Mouse (Mus musculus) lung, embryonic 16.5 days (tissue): ENCODE measurements around the gene Gm20696. TPM values are rescaled to one million over a fixed set of nuclear protein-coding genes. Genes with fewer than 3 reads are reported as not detected.

Experiments used
- ATAC-seq: fragments of 200-750 bp; cut with Nextera tagmentation; 2 replicates; pipeline ENCODE4 v1.8.0; 2017; ENCODE audit warnings: low read depth, mild to moderate bottlenecking, moderate library complexity
- H3K27ac ChIP-seq: fragments of 300-500 bp; sonication (generic); 2 replicates; pipeline ENCODE4 v1.5.1; 2014; ENCODE audit warnings: mild to moderate bottlenecking, control low read depth, low read length
- H3K27me3 ChIP-seq: fragments of 300-500 bp; sonication (generic); 2 replicates; pipeline ENCODE4 v1.6.1; 2014; ENCODE audit warnings: low read depth, low read length, mixed read lengths; ENCODE audit not compliant: control insufficient read depth, insufficient read depth
- H3K36me3 ChIP-seq: fragments of 300-500 bp; sonication (generic); 2 replicates; pipeline ENCODE4 v1.6.1; 2014; ENCODE audit warnings: low read length; ENCODE audit not compliant: control insufficient read depth, insufficient read depth
- H3K4me1 ChIP-seq: fragments of 300-500 bp; sonication (generic); replicated peaks from 2 replicates; pipeline ENCODE4 v1.6.1; 2014; ENCODE audit warnings: low read length, mixed read lengths; ENCODE audit not compliant: control insufficient read depth, insufficient read depth
- H3K4me2 ChIP-seq: fragments of 300-500 bp; sonication (generic); 2 replicates; pipeline ENCODE4 v1.6.1; 2014; ENCODE audit warnings: low read depth, low read length, control low read depth
- H3K4me3 ChIP-seq: fragments of 300-500 bp; sonication (generic); 2 replicates; pipeline ENCODE4 v1.5.1; 2014; ENCODE audit warnings: mild to moderate bottlenecking, low read length, control low read depth
- H3K9ac ChIP-seq: fragments of 300-500 bp; sonication (generic); 2 replicates; pipeline ENCODE4 v1.6.1; 2014; ENCODE audit warnings: low read length, control low read depth
- H3K9me3 ChIP-seq: fragments of 300-500 bp; sonication (generic); 2 replicates; pipeline ENCODE4 v1.6.1; 2016; ENCODE audit warnings: low read length; ENCODE audit not compliant: control insufficient read depth
- WGBS: fragments of 180-500 bp; shearing (Covaris S2); extraction: QIAGEN DNeasy Blood & Tissue Kit; methylation state at CpG from one replicate; pipeline ENCODE4 v1.1.7; 2014; 5-methylcytosine and 5-hydroxymethylcytosine counted together
- polyA plus RNA-seq: library from polyadenylated mRNA; unstranded; fragments of >200 nt; fragmentation: Nextera tagmentation; extraction: Ambion mirVana; gene quantifications from 2 replicates; pipeline ENCODE4 v1.2.1, GENCODE M21; 2015

The Gm20696 gene
- polyA plus RNA-seq, 1 experiment from 2014 or later: 2.3 TPM

- no peak overlapping the region for H3K9ac ChIP-seq
- no peak for ATAC-seq
- H3K36me3 ChIP-seq: no peaks in the 10 kb centered on the region
- no peak overlapping the region for H3K4me3 ChIP-seq
- H3K9me3 ChIP-seq: no peaks in the 10 kb centered on the region
- H3K27ac ChIP-seq: no peak overlapping the region
- WGBS: 68% methylated on average over 2 of the region's 2 CpGs
- H3K4me2 ChIP-seq: no peak overlapping the region
- peaks cover 2% of the 10 kb centered on the region for H3K4me1 ChIP-seq
- H3K27me3 ChIP-seq: no peaks in the 10 kb centered on the region
Measured at GRCm38 (mm10) chr6:99652341-99652740, 14.3 kb downstream of the Gm20696 start.

DNA sequence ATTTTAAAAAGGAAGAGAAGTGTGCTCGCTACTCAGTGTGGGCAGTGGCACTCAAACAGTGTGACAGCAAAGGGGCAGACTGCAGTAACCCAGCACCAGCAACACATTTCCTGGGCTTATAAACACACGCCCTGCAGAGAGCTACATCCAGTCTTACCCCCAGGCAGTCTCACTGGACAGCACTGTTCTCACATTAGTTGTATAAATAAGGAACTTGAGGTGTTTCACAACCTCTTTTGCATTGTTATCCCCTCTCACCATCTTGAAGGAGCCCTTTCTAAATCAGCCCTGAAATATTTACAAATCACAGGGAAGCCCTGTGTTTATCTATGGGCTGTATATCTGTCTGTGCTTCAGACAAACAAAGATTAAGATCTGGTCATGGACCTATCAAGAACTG, 17.3 kb downstream of the Gm20696 start:
- no peak for ATAC-seq
- H3K9me3 ChIP-seq: no peaks in the 10 kb centered on the region
- H3K9ac ChIP-seq: no peak overlapping the region
- no peak overlapping the region for H3K4me3 ChIP-seq
- no peaks in the 10 kb centered on the region for H3K36me3 ChIP-seq
- no peak overlapping the region for H3K4me2 ChIP-seq
- H3K27ac ChIP-seq: no peak overlapping the region
- H3K4me1 ChIP-seq: peaks cover 17% of the 10 kb centered on the region
- WGBS: 48% methylated on average over 2 of the region's 2 CpGs
- no peaks in the 10 kb centered on the region for H3K27me3 ChIP-seq

DNA sequence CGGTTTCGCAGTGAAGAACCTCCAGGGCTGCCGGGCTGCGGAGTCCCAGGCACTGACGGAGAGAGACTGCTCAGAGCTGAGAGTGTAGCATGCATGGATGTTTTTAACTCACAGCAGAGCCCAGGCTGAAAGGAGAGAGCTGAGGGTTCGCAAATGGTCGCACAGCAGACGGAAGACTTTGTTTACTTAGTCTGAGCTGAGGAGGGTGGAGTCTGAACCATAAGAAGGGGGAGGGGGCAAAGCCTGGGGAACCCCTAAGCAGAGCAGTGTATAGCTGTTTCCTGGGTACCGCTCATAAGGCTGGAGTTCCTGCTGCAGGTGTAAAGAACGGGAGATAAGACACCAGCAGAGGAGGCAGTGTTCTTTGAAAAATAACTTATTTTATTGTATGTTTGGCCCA, 20.3 kb downstream of the Gm20696 start:
- H3K36me3 ChIP-seq: no peaks in the 10 kb centered on the region
- H3K4me3 ChIP-seq: peak overlapping the region; percentile 8; the same call in 1 of the 2 replicates
- peak overlapping the region; percentile 56 for H3K27ac ChIP-seq
- H3K9me3 ChIP-seq: no peaks in the 10 kb centered on the region
- WGBS: 17% methylated on average over 10 of the region's 10 CpGs
- H3K27me3 ChIP-seq: no peaks in the 10 kb centered on the region
- peak overlapping the region; percentile 9; the same call in 1 of the 2 replicates for H3K9ac ChIP-seq
- peaks cover 26% of the 10 kb centered on the region for H3K4me1 ChIP-seq
- peak overlapping the region; percentile 44 for H3K4me2 ChIP-seq
- ATAC-seq: peak; percentile 64

DNA sequence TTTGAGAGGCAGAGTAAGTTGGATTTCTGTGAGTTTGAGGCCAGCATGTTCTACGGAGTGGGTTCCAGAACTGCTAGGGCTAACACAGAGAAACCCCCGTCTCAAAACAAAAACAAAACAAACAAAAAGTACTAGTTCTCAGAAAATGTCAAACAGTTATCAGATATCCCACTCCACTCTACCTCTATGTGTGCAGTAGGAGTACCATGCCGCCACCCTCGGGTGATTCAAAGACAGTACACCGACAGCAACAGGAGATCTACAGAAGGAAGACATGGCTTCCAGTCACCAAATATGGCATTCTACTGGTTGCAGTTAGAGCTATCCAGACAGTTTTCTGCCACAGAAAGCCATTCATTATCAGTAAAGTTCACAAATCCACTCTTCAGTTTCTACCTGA, 21.7 kb downstream of the Gm20696 start:
- H3K27ac ChIP-seq: peak overlapping the region; percentile 74
- peaks cover 26% of the 10 kb centered on the region for H3K4me1 ChIP-seq
- no peak overlapping the region for H3K9ac ChIP-seq
- H3K36me3 ChIP-seq: no peaks in the 10 kb centered on the region
- no peak overlapping the region for H3K4me2 ChIP-seq
- no peak for ATAC-seq
- no peaks in the 10 kb centered on the region for H3K27me3 ChIP-seq
- H3K4me3 ChIP-seq: no peak overlapping the region
- 57% methylated on average over 5 of the region's 5 CpGs for WGBS
- no peaks in the 10 kb centered on the region for H3K9me3 ChIP-seq

DNA sequence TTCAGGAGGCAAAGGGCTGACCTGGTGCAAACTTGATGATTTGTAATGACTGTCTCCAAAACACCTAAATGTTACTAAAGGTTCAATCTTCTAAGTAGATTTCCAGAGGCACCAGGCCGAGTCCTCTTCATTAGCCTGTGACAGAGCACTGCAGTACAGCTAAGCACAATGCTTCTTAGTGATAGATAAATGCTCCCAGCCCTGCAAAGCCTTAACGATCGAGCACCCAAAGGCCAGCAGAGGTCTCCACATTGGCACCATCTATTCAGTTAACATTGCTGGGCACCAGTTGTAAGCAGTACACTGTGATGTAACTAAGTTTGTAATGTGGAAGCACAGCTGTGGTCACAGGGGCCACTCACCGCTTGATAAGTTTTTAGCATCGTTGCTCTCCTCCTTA, 22.2 kb downstream of the Gm20696 start:
- H3K4me1 ChIP-seq: peaks cover 26% of the 10 kb centered on the region
- 52% methylated on average over 5 of the region's 5 CpGs for WGBS
- H3K27me3 ChIP-seq: no peaks in the 10 kb centered on the region
- no peak for ATAC-seq
- H3K4me2 ChIP-seq: peak overlapping the region; percentile 18; the same call in 1 of the 2 replicates
- H3K4me3 ChIP-seq: no peak overlapping the region
- peak overlapping the region; percentile 74 for H3K27ac ChIP-seq
- no peaks in the 10 kb centered on the region for H3K9me3 ChIP-seq
- no peaks in the 10 kb centered on the region; the same call in none of the 2 replicates for H3K36me3 ChIP-seq
- no peak overlapping the region for H3K9ac ChIP-seq

GRCm38 (mm10) chr6:99643439-99644199, 23.0 kb downstream of the Gm20696 start:
- peak overlapping the region; percentile 18 for H3K4me2 ChIP-seq
- H3K27ac ChIP-seq: peak overlapping the region; percentile 74
- no peaks in the 10 kb centered on the region for H3K9me3 ChIP-seq
- no peaks in the 10 kb centered on the region for H3K27me3 ChIP-seq
- peaks cover 5% of the 10 kb centered on the region for H3K36me3 ChIP-seq
- H3K9ac ChIP-seq: no peak overlapping the region
- 19% methylated on average over 10 of the region's 10 CpGs for WGBS
- peaks cover 26% of the 10 kb centered on the region for H3K4me1 ChIP-seq
- no peak overlapping the region for H3K4me3 ChIP-seq
- peak; percentile 81 for ATAC-seq

GRCm38 (mm10) chr6:99637456-99637855, 29.1 kb downstream of the Gm20696 start:
- Histone ChIP-seq H3K36me3 (peaks cover 5% of the 10 kb centered on the region), H3K27ac (no peak overlapping the region), H3K27me3 (no peaks in the 10 kb centered on the region), H3K4me2 (no peak overlapping the region), H3K4me1 (no peaks in the 10 kb centered on the region), H3K4me3 (no peak overlapping the region), H3K9me3 (no peaks in the 10 kb centered on the region), H3K9ac (no peak overlapping the region)
- ATAC-seq: no peak
- 57% methylated on average over 4 of the region's 4 CpGs for WGBS

GRCm38 (mm10) chr6:99636801-99637200, 29.8 kb downstream of the Gm20696 start:
- Histone ChIP-seq H3K9ac (no peak overlapping the region), H3K36me3 (peaks cover 5% of the 10 kb centered on the region), H3K4me2 (no peak overlapping the region), H3K27ac (no peak overlapping the region), H3K4me1 (no peaks in the 10 kb centered on the region), H3K4me3 (no peak overlapping the region), H3K9me3 (no peaks in the 10 kb centered on the region), H3K27me3 (no peaks in the 10 kb centered on the region)
- 67% methylated on average over 8 of the region's 8 CpGs for WGBS
- no peak for ATAC-seq

GRCm38 (mm10) chr6:99636121-99636520, 30.5 kb downstream of the Gm20696 start:
- Histone ChIP-seq H3K36me3 (peaks cover 5% of the 10 kb centered on the region), H3K27ac (no peak overlapping the region), H3K4me3 (no peak overlapping the region), H3K9ac (no peak overlapping the region), H3K4me1 (no peaks in the 10 kb centered on the region), H3K9me3 (no peaks in the 10 kb centered on the region), H3K27me3 (no peaks in the 10 kb centered on the region), H3K4me2 (no peak overlapping the region)
- ATAC-seq: no peak
- WGBS: 59% methylated on average over 9 of the region's 9 CpGs
